Mouse (Mus musculus): ENCODE results near the gene Col28a1. TPM values are rescaled to one million over a fixed set of nuclear protein-coding genes. Genes with fewer than 3 reads are reported as not detected.

Gene Col28a1
- polyA plus RNA-seq, 1 experiment from 2014 or later, result not detected

GRCm38 (mm10) chr6:8095856-8096255 lies 96.6 kb downstream of the Col28a1 start:
- Histone ChIP-seq H3K4me3 (ENCODE audit: low read depth, low read length) (no peak overlapping the region), H3K27me3 (replicated peaks; ENCODE audit: control insufficient read depth, insufficient read depth, low read length) (no peaks in the 10 kb centered on the region), H3K4me2 (no peak overlapping the region), H3K9me3 (ENCODE audit: control insufficient read depth, low read length) (no peaks in the 10 kb centered on the region), H3K36me3 (ENCODE audit: control insufficient read depth, insufficient read depth, low read length) (no peaks in the 10 kb centered on the region), H3K27ac (ENCODE audit: low read depth, low read length) (no peak overlapping the region), H3K4me1 (replicated peaks; ENCODE audit: control insufficient read depth, insufficient read depth, low read length) (no peaks in the 10 kb centered on the region), H3K9ac (ENCODE audit: low read depth, low read length) (no peak overlapping the region)
- WGBS, result 46% methylated on average over 3 of the region's 3 CpGs
- no peak for ATAC-seq (replicated peaks; ENCODE audit: low FRiP score)
- DNase-seq (ENCODE audit: low spot score), result no peak

- WGBS, result 66% methylated on average over 8 of the region's 8 CpGs
Measured at GRCm38 (mm10) chr6:8094160-8094953, 98.1 kb downstream of the Col28a1 start.

GRCm38 (mm10) chr6:8093556-8093955 lies 98.9 kb downstream of the Col28a1 start:
- no peaks in the 10 kb centered on the region for H3K9me3 ChIP-seq (ENCODE audit: control insufficient read depth, low read length)
- WGBS, result 71% methylated on average over 7 of the region's 7 CpGs
- H3K27ac ChIP-seq (ENCODE audit: low read depth, low read length), result no peak overlapping the region
- H3K9ac ChIP-seq (ENCODE audit: low read depth, low read length), result no peak overlapping the region
- DNase-seq (ENCODE audit: low spot score) (no peak), ATAC-seq (replicated peaks; ENCODE audit: low FRiP score) (no peak)
- no peak overlapping the region for H3K4me2 ChIP-seq
- no peaks in the 10 kb centered on the region for H3K36me3 ChIP-seq (ENCODE audit: control insufficient read depth, insufficient read depth, low read length)
- no peaks in the 10 kb centered on the region for H3K4me1 ChIP-seq (replicated peaks; ENCODE audit: control insufficient read depth, insufficient read depth, low read length)
- H3K4me3 ChIP-seq (ENCODE audit: low read depth, low read length), result no peak overlapping the region
- H3K27me3 ChIP-seq (replicated peaks; ENCODE audit: control insufficient read depth, insufficient read depth, low read length), result no peaks in the 10 kb centered on the region

More at GRCm38 (mm10) chr6:8094160-8094953, 98.1 kb downstream of the Col28a1 start:
- no peak for ATAC-seq (replicated peaks; ENCODE audit: low FRiP score)
- no peaks in the 10 kb centered on the region for H3K36me3 ChIP-seq (ENCODE audit: control insufficient read depth, insufficient read depth, low read length)
- H3K4me3 ChIP-seq (ENCODE audit: low read depth, low read length), result no peak overlapping the region
- no peaks in the 10 kb centered on the region for H3K27me3 ChIP-seq (replicated peaks; ENCODE audit: control insufficient read depth, insufficient read depth, low read length)
- no peak overlapping the region for H3K4me2 ChIP-seq
- no peaks in the 10 kb centered on the region for H3K9me3 ChIP-seq (ENCODE audit: control insufficient read depth, low read length)
- H3K4me1 ChIP-seq (replicated peaks; ENCODE audit: control insufficient read depth, insufficient read depth, low read length), result no peaks in the 10 kb centered on the region
- H3K9ac ChIP-seq (ENCODE audit: low read depth, low read length), result no peak overlapping the region
- no peak overlapping the region for H3K27ac ChIP-seq (ENCODE audit: low read depth, low read length)
- no peak for DNase-seq (ENCODE audit: low spot score)

- Histone ChIP-seq H3K27me3 (replicated peaks; ENCODE audit: control insufficient read depth, insufficient read depth, low read length) (no peaks in the 10 kb centered on the region), H3K4me2 (no peak overlapping the region), H3K9me3 (ENCODE audit: control insufficient read depth, low read length) (no peaks in the 10 kb centered on the region), H3K4me1 (replicated peaks; ENCODE audit: control insufficient read depth, insufficient read depth, low read length) (no peaks in the 10 kb centered on the region), H3K9ac (ENCODE audit: low read depth, low read length) (no peak overlapping the region), H3K36me3 (ENCODE audit: control insufficient read depth, insufficient read depth, low read length) (no peaks in the 10 kb centered on the region), H3K4me3 (ENCODE audit: low read depth, low read length) (no peak overlapping the region), H3K27ac (ENCODE audit: low read depth, low read length) (no peak overlapping the region)
- WGBS, result 44% methylated on average over 3 of the region's 3 CpGs
- DNase-seq (ENCODE audit: low spot score) (no peak), ATAC-seq (replicated peaks; ENCODE audit: low FRiP score) (no peak)
Measured at GRCm38 (mm10) chr6:8086847-8087246, 105.6 kb downstream of the Col28a1 start.

GRCm38 (mm10) chr6:8084806-8085205 lies 107.6 kb downstream of the Col28a1 start:
- Histone ChIP-seq H3K36me3 (ENCODE audit: control insufficient read depth, insufficient read depth, low read length) (no peaks in the 10 kb centered on the region), H3K4me3 (ENCODE audit: low read depth, low read length) (no peak overlapping the region), H3K9me3 (ENCODE audit: control insufficient read depth, low read length) (no peaks in the 10 kb centered on the region), H3K9ac (ENCODE audit: low read depth, low read length) (no peak overlapping the region), H3K27ac (ENCODE audit: low read depth, low read length) (no peak overlapping the region), H3K4me1 (replicated peaks; ENCODE audit: control insufficient read depth, insufficient read depth, low read length) (no peaks in the 10 kb centered on the region), H3K27me3 (replicated peaks; ENCODE audit: control insufficient read depth, insufficient read depth, low read length) (no peaks in the 10 kb centered on the region), H3K4me2 (no peak overlapping the region)
- DNase-seq (ENCODE audit: low spot score) (no peak), ATAC-seq (replicated peaks; ENCODE audit: low FRiP score) (no peak)
- WGBS, result 69% methylated on average over 7 of the region's 7 CpGs

GRCm38 (mm10) chr6:8083196-8083595 lies 109.2 kb downstream of the Col28a1 start:
- 85% methylated on average over 2 of the region's 2 CpGs for WGBS
- Histone ChIP-seq H3K27ac (ENCODE audit: low read depth, low read length) (no peak overlapping the region), H3K9me3 (ENCODE audit: control insufficient read depth, low read length) (no peaks in the 10 kb centered on the region), H3K4me2 (no peak overlapping the region), H3K4me3 (ENCODE audit: low read depth, low read length) (no peak overlapping the region), H3K9ac (ENCODE audit: low read depth, low read length) (no peak overlapping the region), H3K36me3 (ENCODE audit: control insufficient read depth, insufficient read depth, low read length) (no peaks in the 10 kb centered on the region), H3K27me3 (replicated peaks; ENCODE audit: control insufficient read depth, insufficient read depth, low read length) (no peaks in the 10 kb centered on the region), H3K4me1 (replicated peaks; ENCODE audit: control insufficient read depth, insufficient read depth, low read length) (no peaks in the 10 kb centered on the region)
- DNase-seq (ENCODE audit: low spot score) (no peak), ATAC-seq (replicated peaks; ENCODE audit: low FRiP score) (no peak)

GRCm38 (mm10) chr6:8077572-8078146 lies 114.8 kb downstream of the Col28a1 start:
- DNase-seq (ENCODE audit: low spot score) (no peak), ATAC-seq (replicated peaks; ENCODE audit: low FRiP score) (no peak)
- Histone ChIP-seq H3K4me1 (replicated peaks; ENCODE audit: control insufficient read depth, insufficient read depth, low read length) (no peaks in the 10 kb centered on the region), H3K9me3 (ENCODE audit: control insufficient read depth, low read length) (no peaks in the 10 kb centered on the region), H3K27ac (ENCODE audit: low read depth, low read length) (no peak overlapping the region), H3K4me3 (ENCODE audit: low read depth, low read length) (no peak overlapping the region), H3K4me2 (no peak overlapping the region), H3K36me3 (ENCODE audit: control insufficient read depth, insufficient read depth, low read length) (no peaks in the 10 kb centered on the region), H3K27me3 (replicated peaks; ENCODE audit: control insufficient read depth, insufficient read depth, low read length) (no peaks in the 10 kb centered on the region), H3K9ac (ENCODE audit: low read depth, low read length) (no peak overlapping the region)
- 52% methylated on average over 5 of the region's 5 CpGs for WGBS

GRCm38 (mm10) chr6:8074914-8075313 lies 117.5 kb downstream of the Col28a1 start:
- WGBS, result 58% methylated on average over 2 of the region's 2 CpGs
- no peaks in the 10 kb centered on the region for H3K36me3 ChIP-seq (ENCODE audit: control insufficient read depth, insufficient read depth, low read length)
- H3K27me3 ChIP-seq (replicated peaks; ENCODE audit: control insufficient read depth, insufficient read depth, low read length), result no peaks in the 10 kb centered on the region
- no peak overlapping the region for H3K4me3 ChIP-seq (ENCODE audit: low read depth, low read length)
- H3K9me3 ChIP-seq (ENCODE audit: control insufficient read depth, low read length), result no peaks in the 10 kb centered on the region
- DNase-seq (ENCODE audit: low spot score), result no peak
- H3K9ac ChIP-seq (ENCODE audit: low read depth, low read length), result no peak overlapping the region
- no peak overlapping the region for H3K27ac ChIP-seq (ENCODE audit: low read depth, low read length)
- H3K4me2 ChIP-seq, result no peak overlapping the region
- no peak for ATAC-seq (replicated peaks; ENCODE audit: low FRiP score)
- H3K4me1 ChIP-seq (replicated peaks; ENCODE audit: control insufficient read depth, insufficient read depth, low read length), result no peaks in the 10 kb centered on the region

GRCm38 (mm10) chr6:8068979-8069378 lies 123.4 kb downstream of the Col28a1 start:
- Histone ChIP-seq H3K27ac (ENCODE audit: low read depth, low read length) (no peak overlapping the region), H3K4me1 (replicated peaks; ENCODE audit: control insufficient read depth, insufficient read depth, low read length) (no peaks in the 10 kb centered on the region), H3K27me3 (replicated peaks; ENCODE audit: control insufficient read depth, insufficient read depth, low read length) (no peaks in the 10 kb centered on the region), H3K9ac (ENCODE audit: low read depth, low read length) (no peak overlapping the region), H3K36me3 (ENCODE audit: control insufficient read depth, insufficient read depth, low read length) (no peaks in the 10 kb centered on the region), H3K4me2 (no peak overlapping the region), H3K9me3 (ENCODE audit: control insufficient read depth, low read length) (no peaks in the 10 kb centered on the region), H3K4me3 (ENCODE audit: low read depth, low read length) (no peak overlapping the region)
- WGBS, result 93% methylated on average over 5 of the region's 5 CpGs
- ATAC-seq (replicated peaks; ENCODE audit: low FRiP score) (no peak), DNase-seq (ENCODE audit: low spot score) (no peak)
